Mouse (Mus musculus): Measurements from ENCODE around the gene Arrdc2.
A peak's percentile ranks its signal among the peaks of the same experiment; 100 is the strongest.

Arrdc2 gene

DNA sequence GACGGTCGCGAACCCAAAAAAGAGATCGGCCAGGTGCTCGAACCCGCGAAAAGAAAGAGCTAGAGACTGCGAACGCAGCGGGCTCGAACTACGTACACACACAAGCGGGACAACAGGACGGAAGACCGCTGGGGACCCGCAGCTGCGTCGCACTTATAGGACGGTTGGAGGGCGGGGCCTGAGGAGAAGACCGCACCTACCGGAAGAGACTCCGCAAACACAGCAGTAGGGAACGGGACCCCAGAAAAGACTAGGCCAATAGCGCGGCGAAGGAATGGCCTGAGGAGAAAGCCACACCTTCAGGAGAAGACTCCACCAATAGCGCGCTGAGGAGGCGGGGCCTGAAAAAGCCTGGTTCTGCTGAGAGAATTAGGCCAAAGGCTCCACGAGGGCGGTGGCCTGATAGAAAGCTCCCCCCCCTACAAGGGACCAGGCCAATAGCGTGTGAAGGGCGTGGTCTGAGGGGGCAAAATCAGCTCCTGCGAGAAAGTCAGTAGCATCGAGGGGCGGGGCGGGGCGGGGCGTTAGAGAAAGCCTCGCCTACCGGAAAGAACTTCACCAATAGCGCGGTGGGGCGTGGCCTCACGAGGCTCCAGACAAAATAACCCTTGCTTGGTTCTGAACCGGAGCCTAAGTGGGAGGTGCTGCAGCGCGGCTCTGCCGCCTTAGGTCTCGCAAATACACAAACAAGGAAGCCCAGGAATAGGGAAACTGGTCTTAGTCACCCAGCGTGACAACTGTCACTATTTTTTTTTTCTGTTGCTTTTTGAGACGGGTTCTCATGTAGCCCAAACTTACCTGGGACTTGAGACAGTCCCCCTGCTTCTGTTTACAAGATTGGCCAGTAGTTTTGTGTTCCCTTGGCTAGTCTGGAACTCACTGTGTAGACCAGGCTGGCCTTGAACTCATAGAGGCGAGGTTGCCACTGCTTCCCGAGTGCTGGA, at the start of gene Arrdc2:
Gene Arrdc2 (minus strand): TSS at position 313 of the 944 bp plus-strand sequence.
- DNase-seq (ENCODE audit: low spot score in 2 of 2): peak; percentile 99 to 100

DNA sequence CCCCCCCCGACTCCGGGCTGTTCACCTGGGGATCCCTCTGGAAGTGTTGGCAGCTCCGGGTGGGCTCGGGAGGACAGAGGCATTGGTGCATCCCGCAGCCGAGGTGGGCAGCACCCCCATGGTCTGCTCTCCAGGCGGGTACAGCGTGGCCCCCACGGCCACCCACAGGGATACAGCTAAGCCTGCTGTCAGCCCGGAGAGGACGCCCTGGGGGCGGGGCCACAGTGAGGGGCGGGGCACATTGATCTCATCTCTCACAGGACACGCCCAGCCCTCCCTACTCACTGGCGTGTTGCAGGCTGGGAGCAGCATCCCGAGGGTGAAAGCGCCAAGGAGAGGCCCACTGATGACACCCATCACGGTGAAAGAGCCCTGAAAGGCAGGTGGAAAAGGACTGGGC, 48.1 kb upstream of the Arrdc2 start:
- DNase-seq (ENCODE audit: low spot score in 2 of 2): no peak

DNA sequence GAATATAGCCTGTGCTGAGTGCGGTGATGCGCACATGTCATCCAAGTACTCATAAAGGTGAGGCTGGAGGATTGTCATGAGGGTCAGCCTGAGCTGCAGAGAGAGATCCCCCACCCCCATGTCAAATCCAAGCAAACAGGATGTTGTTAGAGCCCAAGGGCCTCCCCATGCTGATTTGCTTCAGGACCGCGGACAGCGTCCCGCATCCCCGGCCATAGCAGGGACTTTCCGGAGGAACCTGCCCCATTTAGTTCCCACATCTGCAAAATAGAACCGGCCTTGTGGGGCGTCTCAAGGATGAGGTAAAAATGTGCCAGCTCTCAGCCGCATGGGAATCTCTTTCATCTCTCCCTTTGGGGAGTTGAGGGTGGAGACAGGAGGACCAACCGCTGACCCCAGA, 46.1 kb upstream of the Arrdc2 start:
- DNase-seq (ENCODE audit: low spot score in 2 of 2): no peak

DNA sequence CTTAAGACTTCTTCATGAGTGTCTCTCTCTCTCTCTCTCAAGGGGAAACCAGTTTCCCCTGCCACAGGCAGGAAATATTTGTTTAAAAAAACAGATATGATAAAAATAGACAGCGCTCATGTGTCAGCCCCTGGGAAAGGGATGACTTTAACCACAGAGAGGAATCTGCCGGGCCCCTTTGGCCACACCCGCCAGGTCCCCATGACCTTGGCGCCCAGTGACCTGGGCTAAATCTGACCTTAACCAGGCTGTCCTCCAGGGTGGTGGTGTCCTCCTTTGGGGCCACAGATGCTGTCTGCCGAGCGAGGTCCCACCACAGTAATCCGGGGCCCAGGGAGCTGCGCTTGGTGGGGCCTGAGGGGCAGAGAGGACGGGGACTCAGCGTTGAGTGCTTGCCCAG, 45.2 kb upstream of the Arrdc2 start:
- no peak for DNase-seq (ENCODE audit: low spot score in 2 of 2)

DNA sequence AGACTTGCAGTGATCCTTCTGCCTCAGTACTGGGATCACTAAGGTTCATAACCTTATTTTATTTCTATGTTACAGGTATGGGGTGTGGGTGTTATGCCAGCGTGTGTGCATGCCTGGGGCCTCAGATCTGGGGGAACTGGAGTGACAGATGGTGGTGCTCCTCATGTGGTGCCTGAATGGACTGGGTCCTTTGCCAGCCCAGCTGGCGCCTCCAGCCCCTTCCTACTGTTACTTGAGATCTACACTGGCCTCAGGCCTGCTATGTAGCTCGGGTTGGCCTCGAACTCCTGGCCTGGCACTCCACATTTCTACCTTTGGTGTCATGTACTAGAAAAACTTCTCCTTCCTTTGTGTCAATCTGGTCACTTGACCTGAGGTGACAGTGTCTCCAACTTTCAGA, 44.7 kb upstream of the Arrdc2 start:
- DNase-seq (ENCODE audit: low spot score in 2 of 2): no peak

DNA sequence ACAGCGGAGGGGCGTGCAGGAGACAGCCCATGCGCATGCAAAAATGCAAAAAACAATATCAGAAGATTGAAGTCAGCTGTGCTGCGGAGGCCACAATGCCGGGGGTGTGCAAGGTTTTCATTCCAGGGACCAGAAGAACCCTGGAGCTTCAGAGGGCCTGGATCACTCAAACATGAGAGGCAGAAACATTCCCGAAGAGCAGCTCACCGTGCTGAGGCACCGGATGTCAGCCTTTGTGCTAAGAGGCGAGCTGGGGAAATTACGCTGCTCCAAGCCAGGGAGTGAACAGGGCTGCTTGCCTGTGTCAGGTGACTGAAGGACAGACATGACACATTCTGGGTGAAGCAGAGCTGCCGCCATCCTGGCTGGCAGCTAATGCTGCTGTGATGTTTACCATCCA, 41.0 kb upstream of the Arrdc2 start:
- no peak for DNase-seq (ENCODE audit: low spot score in 2 of 2)

DNA sequence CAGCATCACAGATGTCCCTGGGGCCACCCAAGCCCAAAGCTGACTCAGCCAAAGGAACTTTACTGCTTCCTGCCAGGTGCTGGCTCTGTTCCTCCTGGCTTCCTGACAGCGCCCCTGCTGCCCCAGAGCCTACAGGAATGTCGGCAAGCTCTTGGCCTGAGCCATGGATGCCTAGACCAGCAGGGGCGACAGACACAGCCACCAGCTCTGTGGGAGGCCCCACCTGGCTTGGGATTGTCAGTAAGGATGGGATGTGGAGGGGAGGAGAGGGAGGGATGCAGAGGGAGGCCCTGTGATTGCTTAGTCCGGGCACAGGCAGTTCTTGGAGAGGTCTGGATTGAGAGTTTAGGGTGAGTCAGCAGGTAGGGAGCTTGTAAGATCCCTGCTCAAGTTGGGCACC, 40.6 kb upstream of the Arrdc2 start:
- no peak for DNase-seq (ENCODE audit: low spot score in 2 of 2)

DNA sequence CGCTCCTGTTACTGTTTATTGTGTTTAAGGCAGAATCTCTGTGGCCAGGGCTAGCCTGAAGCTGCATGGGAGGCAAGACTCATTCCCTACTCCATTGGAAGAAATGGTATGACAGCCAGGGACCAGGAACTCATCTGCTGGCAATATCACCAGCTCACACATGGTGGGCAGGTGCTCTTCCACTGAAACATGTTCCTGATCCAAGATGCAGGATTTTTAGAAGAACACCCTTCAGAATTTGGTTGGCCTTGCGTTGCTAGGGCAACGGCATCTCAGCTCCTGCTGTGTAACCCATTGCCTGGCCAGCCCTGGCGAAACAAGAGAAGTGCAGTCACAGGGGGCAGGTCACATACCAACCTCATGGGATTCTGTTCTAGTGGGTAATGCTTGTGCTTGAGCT, 40.0 kb upstream of the Arrdc2 start:
- DNase-seq (ENCODE audit: low spot score in 2 of 2): no peak

DNA sequence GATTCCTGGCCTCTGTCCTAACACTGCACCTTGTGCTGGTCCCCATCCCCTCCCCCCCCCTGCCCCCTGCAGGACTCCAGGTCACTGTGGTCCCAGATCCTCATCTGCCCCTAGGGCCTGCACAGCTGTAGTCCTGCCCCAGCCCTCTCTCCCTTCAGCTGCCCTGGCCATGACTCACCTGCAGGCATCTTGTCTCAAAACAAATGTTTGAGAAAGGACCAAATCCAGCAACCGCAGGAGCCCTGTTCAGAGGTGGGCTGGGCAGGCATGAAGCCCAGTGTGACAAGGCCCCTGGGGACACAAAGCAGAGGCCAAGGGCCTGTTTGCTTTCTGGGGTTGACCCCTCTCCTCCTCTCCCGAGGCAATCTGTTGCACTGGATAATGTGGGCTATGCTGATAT, 38.7 kb upstream of the Arrdc2 start:
- no peak for DNase-seq (ENCODE audit: low spot score in 2 of 2)

DNA sequence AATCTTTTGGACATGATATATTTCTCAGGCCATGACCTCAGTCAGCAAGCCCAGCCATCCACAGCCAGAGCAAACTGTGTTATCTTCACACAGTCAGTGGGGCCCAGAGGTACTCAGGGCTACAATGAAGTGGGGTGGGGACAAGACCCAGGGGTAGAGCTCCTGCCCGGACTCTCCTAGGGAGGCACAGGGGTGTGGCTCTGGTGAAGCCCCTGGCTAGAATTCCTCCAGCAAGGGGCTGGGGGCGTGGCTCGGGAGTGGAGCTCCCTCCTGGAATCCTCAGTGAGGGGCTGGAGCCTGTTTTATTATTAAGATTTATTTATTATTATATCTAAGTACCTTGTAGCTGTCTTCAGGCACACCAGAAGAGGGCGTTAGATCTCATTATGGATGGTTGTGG, 36.9 kb upstream of the Arrdc2 start:
- no peak for DNase-seq (ENCODE audit: low spot score in 2 of 2)

DNA sequence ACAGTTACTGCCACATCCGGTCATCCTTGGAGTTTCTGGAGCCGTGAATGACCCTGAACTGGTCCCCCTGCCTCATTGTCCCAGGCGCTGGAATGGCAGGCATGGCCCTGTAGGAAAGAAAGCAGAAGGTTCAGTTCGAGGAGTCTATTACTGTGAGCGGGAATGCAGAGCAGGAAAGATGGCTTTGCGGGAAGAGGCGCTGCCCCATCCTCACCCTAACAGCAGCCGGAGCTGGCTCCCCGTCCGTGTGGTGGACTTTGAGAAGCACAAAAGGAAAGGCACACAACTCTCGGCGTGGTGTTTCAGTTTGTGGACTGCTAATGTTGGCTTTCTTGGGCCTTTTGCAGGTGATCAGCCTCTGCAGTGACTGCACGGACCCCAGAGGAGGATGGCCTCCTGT, 34.9 kb upstream of the Arrdc2 start:
- no peak for DNase-seq (ENCODE audit: low spot score in 2 of 2)

DNA sequence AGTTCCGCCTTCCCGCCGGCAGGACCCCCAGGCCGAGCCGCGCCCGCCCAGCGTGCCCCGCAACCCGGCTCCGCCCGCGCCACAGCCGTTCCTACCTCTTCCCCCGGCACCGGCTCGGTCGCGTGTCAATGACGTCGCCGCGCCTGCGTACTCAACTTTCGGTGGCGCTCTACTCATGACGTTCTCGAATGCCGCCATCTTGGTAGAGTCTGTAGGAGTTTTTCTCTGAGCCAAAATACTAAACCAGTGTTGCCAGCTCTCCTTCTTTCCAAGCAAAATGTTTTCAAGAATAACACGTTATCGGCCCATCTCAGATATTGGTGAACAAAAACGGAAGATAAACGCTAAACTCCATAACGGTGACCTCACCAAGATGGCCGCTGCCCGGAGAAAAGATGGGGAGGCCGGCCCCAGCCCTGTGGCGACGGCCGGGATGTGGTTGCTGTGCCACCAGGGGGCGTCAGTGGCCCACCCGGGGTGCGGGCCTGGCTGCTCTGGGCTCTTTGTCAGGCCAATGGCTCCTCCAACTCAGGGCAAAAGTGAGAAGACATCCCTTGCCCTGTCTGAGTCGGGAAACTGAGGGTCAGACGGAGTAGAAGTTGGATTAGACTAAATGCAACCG, 34.0 kb upstream of the Arrdc2 start, which contains the start of gene Ccdc124:
Gene Ccdc124 (minus strand): TSS at position 572 of the 622 bp plus-strand sequence.
- DNase-seq (ENCODE audit: low spot score in 2 of 2): peak; percentile 92 to 95

DNA sequence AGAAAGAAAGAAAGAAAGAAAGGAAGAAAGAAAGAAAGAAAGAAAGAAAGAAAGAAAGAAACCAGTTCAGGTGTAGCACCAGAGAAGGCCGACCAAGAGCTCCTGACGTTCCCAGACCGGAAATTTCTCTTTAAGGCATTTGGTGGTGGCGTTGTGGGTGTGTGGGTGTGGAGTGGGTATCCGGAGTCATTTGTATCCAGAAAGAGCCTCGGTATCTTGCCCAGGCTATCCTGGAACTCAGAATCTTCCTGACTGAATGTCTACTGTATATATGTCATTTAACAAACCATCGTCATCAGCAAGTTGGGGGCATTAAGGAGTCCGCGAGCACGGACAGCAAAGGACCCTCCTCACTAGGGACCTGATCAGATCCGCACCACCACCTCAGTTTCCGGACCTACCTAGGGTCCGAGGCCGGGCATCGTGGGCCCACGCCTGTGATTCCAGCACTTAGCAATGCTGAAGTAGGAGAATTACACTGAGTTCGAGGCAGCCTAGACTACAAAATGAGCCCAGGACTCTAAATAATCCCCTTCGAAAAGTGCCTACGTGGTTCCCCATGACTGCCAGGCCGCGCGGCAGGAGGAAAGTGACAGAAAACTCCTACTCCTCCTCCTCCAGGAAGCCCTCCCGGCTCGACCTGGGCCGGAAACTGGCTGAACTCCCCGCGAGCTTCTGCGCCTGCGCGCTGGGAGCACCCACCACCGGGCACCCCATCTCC, 33.3 kb upstream of the Arrdc2 start:
- no peak for DNase-seq (ENCODE audit: low spot score in 2 of 2)

DNA sequence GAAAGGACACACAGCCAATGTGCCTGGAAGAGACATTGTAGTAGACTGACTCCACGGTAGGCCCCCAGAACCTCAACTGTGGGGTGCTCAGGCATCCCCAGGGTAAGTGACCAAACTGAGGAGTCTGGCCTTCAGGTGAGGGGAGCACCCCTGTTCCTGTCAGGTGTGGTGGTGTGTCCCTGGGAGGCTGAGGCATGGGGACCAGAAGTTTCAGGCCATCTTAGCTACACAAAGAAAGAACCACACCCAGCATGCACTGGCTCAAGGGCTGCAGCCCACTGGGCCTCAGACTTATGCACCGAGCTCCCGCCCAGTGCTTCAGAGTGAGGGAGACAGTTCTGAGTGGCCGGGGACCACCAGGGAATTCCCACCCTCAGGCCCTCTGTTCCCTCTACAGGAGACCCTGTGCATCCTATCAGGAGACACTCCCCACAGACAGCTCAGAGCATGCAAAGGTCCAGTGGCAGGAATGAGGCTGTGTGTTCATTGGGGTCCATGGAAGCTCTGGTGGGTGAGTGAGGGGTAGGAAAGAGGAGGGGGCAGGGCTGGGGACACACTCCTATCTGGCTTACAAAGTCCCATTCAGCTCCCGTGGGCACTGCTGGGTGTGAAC, 31.8 kb upstream of the Arrdc2 start:
- DNase-seq (ENCODE audit: low spot score in 2 of 2): no peak

DNA sequence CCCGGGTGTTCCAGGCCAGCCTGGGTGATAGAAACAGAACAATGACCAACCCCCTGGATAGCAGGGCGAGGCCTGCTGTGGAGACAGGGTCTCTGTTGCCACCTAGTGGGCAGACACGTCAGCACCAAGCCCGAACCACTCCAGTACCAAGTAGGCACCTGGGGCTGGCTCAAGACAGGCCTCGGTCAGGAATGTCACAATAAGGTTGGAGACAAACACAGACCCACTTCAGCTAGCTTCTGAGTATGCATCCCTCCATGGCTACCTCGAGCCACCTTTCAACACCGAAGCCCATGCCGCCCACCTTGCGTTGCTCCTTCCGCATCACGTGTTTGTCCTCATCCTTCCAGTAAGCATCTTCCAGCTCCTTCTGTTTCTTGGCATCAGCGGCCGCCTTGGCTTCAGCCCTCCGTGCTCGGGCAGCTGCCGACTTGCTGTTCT, 30.1 kb upstream of the Arrdc2 start:
- DNase-seq (ENCODE audit: low spot score in 2 of 2): peak; percentile 70 to 74

DNA sequence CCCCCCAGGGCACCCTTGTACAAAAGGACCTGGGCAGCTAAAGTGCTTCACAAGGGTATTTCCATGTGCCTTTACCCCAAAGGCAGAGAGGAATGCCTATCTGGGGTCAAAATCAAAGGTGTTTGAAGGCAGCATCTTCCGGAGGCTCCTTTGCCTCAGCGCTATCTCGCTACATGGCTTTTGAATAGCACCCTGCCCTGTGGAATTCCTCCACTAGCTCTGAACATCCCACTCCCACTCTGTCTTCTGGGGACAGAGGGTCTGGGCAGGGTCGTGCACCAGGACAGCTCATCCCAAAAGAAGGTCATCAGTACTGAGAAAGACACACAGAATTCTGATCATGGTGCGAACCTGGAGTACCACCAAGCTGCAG, 29.7 kb upstream of the Arrdc2 start:
- DNase-seq (ENCODE audit: low spot score in 2 of 2): no peak

DNA sequence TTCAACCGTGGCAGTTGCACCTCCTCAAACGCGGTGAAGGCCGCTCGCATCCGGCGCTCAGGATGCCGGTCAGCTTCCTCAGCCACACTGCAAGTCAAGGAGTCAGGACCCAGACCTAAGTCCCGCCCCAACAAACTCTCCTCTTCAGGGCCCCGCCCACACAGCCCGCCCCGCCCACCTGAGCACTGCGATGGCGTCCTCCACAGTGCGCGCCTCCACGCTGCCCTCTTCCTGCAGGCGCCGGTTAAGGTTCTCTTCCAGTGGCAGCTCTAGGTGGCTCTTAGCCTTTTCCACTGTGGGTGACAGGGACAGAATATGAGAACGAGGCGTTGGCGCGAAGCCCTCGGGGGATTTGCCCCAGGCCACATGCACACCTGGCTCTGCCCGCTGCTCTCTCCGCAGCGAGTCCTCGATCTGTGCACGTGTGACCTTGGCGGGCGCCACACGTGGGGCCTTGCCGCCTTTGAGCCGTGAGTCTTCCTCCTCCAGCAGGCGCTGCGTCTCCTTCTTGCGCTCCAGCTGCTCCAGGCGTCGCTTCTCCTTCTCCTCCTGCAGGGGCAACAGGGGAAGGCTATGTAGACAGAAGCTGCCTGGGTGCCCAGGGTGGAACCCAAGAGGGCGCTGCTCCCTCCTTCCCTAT, 29.2 kb upstream of the Arrdc2 start:
- peak; percentile 70 to 76 for DNase-seq (ENCODE audit: low spot score in 2 of 2)

DNA sequence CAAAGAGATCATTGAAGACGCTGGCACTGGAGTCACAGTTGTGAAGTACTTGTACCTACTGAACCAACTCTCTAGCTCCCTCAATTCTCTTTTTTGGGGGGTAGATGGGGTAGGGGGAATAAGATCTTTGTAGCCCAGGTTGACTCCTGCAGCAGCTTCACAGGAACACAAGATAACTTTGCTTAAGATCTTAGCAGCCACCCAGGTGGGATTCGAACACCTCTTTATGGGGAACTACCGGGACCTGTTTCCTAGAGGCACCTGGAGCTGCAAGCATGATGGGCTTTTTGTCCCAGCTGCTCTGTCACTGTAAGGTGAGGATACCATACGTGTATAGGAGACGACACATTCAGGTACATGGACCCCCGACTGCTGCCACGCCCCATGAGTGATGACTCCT, 27.0 kb upstream of the Arrdc2 start:
- no peak for DNase-seq (ENCODE audit: low spot score in 2 of 2)

DNA sequence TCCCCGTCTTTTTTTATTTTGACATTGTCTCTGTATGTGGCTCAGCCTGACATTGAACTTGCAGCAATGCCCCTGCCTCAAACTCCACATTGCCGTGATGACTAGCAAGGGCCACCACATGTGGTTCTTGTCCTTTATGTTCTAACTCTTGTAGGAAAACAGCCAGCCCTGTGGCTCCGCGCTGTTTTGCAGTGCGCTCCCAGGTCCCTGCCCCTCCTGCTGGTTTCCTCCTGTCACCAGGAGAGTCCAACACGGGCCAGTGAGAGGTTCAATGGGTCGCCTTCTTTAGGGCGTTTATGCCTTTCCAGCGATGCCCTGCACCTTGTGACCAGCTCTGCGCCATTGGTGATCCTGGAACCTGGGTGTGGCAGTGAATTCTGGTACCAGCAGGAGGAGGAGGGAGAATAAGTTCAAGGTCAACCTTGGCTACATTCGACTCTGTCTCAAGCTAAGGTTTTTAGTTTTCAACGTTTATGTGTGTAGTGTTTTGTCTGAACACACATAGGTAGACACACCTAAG, 26.5 kb upstream of the Arrdc2 start:
- no peak for DNase-seq (ENCODE audit: low spot score in 2 of 2)

DNA sequence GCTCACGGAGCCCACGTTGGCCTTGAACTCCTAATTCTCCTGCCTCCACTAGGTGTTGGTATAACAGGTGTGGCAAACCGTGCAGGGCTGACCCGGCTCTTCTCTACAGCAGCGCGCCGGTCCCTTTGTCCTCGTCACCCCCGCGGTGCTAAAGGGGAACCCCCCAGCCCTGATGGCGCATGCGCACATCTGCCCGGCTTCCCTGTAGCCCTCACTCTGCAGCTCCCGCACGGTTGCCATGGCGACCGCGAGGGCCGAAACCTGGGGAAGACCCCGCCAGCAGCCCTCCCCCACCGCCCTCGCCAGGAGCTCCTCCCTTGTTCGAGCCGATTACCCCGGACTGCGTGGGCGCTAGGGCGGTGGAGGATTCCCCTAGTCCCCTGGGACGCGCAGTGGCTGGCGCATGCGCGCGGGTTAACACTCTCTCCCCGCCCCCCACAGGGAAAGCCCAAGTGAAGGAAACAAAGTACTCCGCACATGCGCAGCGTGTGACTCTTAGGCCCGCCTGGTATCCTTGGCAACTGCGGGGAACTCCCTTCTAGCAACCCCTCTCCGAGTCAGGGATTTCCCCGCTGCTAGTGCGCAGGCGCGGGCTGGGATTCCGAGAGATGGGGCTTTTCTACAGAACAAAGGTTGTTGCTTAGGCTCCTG, 26.0 kb upstream of the Arrdc2 start:
- DNase-seq (ENCODE audit: low spot score in 2 of 2): peak; percentile 100

Measured in spleen, postnatal 36 days (tissue).